Mouse (Mus musculus) heart, adult 8-10 months (tissue): ENCODE data around the gene Jak1. TPM values are rescaled to one million over a fixed set of nuclear protein-coding genes. Genes with fewer than 3 reads are reported as not detected.

Experiments
- DNase-seq: peaks from one replicate; pipeline ENCODE4 v3.0.0; 2022; ENCODE audit warnings: low spot score
- total RNA-seq, 4 experiments: library from RNA; stranded (reverse); gene quantifications; 2 replicates each; pipeline ENCODE4 v1.2.4; 2022

Gene Jak1
- total RNA-seq, 4 experiments from 2014 or later = 80.9 to 106 (median 90.0) TPM

DNA sequence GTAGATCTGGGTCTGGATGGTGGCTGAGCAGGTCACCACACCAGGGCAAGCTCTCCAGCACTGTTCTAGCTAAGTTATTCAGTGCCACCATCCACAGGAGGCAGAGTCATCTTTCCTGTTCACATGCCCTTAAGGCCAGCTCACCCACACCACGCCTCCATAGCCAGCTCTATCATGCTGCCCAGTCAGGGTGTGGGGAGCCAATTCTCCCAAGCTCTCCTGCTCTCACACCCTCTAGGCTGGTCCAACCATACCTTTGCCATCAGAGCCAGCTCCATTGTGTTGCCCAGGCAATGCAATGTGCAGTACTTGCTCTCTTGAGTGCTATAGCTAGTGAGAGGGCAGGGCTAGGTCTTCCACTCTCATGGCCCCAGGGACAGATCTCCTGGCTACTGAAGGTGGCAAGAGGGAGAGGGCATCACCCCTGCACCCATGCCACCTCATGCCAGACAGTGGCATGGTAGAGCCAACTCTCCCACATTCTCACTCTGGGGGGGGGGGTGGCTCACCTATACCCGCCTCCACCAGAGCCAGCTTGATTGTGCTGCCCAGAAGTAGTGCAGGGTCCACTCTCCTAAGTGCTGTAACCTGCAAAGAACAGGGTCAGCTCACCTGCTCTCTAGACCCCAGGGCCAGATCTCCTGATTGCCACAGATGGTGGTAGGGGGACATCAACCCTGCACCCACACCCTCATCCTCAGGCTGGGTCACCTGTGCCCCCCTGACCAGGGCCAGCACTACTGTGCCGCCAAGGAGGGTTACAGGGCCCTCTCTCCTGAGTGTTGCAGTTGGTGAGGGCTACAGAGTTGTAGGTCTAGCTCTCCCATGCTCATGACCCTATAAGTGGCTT, 25.5 kb downstream of the Jak1 start:
- no peak for DNase-seq

DNA sequence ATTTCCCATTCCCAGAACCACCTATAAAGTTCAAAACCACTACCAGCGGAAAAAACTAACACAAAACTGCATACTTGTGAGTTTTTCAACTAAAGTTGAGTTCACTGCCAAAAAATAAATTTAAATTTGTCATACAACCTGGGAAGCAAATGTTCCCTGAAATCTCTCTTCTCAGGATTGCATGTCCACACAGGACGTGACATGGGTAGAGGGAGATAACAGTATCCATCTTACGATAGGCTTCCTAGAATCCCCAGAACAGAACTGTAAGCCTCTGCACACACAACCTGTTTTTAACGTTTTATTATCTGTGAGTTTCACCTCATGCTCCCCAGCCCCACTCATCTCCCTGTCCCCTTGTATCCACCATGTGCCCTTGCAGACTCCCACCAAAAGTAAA, 26.5 kb downstream of the Jak1 start:
- DNase-seq = no peak

- DNase-seq = no peak
Measured at GRCm38 (mm10) chr4:101236797-101237196, 28.3 kb downstream of the Jak1 start.

DNA sequence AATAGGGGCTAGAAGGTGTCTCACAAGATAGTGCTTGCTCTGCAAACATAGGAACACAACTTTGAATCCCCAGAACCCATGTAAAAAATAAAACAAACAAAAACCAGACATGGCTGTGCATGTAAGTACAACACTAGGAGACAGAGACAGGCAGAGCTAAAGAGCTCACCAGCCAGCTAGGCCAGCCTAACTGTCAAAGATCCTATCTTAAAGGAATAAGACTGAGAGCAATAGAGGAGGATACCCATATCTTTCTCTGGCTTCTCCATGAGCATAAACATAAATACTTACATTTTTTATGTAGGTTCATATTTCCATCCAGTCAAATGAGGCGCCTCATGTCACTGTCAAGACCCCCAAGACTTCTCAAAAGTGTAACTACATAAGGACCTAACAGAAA, 29.1 kb downstream of the Jak1 start:
- DNase-seq = no peak

DNA sequence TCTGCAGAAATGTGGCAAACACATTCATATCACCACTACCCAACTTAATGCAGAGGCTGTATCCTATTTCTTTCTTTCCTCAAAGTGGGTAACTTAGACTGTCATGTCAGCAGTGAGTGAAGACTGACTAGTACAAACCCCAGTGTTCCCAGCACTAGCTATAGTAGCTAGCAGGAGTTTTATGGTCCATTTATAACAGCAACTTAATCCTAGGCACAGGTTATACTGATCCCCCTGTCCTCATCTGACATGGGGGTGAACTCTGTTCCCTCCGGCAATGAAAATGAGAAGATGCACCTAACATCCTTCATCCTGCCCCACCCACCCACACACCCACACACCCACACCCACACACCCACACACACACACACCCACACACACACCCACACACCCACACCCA, 30.3 kb downstream of the Jak1 start:
- no peak for DNase-seq

DNA sequence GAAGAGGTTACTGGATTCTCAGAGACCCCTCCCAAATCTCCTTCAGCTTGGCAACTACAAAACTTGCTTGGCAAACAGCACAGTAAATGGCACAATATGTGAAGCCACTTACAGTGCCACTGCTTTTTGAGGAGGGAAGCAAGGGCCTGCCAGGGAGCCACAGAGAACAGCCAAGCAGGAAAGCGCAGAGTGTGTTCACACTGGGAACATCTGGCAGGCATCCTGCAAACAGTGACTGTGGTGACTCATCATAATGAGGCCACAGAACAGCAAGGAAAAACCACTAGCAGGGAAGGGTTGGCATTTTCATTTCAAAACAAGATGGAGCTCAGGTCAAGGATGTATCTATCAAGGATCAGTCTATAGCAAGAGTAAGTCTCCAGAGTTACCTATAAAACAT, 30.8 kb downstream of the Jak1 start:
- DNase-seq = peak; percentile 85

DNA sequence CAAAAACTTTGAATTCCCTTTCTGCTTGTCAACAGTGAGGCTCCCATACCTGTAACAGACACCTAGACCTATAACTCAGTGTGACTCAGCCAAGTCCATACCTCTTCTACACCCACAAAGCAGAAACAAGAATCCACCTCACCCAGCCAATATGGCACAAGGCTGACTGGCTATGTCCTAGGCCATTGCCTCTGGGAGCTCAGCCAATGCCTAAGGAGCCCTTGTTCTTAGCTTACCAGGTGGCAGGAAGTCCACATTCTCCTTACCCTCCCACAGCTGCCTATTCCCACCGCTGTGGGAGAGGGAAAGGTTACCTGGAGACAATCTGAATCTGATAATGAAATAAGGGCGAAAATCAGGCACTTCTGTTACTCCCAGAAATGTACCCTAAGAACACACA, 34.5 kb downstream of the Jak1 start:
- no peak for DNase-seq

- DNase-seq = no peak
Measured at GRCm38 (mm10) chr4:101227398-101227797, 37.7 kb downstream of the Jak1 start.

DNA sequence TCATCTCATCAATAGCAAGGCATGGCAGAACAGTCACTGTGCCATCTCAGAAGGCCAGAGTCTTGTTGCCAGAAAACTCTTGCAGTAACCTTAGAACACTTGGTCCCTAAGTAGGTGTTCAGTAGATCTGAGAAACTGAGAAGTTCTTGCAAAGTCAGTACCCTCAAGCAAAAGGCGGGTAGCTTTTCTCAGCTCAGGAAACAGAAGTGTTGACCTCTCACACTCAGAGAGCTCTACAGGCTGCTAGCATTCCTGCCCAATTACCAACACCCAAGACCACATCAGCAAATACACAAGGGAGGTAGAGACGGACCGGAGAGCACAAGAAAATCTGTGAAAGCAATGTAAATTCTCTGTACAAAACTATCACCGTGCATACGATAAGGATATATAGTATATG, 39.1 kb downstream of the Jak1 start:
- no peak for DNase-seq

DNA sequence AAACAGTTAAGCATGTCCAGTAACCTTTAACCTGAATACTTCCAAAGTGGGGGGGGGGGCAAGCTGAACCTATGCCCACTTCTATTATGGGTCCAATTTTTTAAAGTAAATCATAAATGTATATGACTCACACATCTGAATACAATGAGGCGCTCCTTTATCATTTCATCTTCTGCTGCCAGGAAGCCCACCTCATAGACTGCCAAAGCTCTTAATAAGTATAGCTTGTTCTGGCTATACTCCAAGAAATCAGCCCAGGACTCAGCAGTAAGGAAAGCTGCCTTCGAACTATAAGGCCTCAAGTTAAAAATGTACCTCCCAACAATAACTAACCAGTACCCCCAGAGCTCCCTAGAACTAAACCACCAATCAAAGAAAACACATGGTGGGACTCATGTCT, 44.1 kb downstream of the Jak1 start:
- no peak for DNase-seq

GRCm38 (mm10) chr4:101219839-101220238, 45.2 kb downstream of the Jak1 start:
- DNase-seq = no peak

GRCm38 (mm10) chr4:101217026-101217540, 48.0 kb downstream of the Jak1 start:
- no peak for DNase-seq

DNA sequence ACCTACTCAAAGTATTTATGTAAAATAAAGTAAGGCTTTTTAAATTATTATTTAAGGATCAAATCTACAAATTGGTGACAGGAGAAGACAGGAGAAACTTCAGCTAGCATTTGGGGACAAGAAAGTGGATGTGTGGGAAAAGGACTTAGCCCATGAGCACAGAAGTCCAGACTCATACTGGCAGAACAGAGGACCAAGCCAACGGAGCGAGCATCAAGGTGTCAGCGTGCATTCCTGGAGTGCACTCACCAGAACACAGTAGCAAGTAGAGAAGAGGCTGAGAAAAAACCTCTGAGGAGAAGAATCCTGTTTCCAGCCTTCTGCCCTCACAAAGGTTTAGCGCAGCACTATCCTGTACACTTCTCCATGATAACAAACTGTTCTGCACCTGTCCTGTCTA, 48.8 kb downstream of the Jak1 start:
- DNase-seq = no peak

DNA sequence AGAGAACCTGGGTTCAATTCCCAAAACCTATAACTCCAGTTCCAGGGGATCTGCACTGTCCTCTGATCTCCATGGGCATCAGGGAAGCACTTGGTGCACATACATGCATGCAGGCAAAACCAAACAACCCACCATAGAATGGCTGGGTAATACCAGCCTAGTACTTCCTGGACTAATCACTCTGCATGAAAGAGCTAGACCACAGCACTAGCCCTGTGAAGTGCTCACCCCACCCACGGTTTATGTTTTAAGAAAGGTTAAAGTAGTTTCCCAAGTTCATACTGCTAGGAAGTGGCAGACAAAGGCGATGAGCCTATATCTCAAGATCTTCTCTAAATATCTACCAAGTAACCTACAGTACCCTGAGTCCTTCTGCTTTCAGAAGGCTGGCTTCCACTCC, 51.6 kb downstream of the Jak1 start:
- no peak for DNase-seq

- DNase-seq = no peak
Measured at GRCm38 (mm10) chr4:101207492-101207891, 57.6 kb downstream of the Jak1 start.

DNA sequence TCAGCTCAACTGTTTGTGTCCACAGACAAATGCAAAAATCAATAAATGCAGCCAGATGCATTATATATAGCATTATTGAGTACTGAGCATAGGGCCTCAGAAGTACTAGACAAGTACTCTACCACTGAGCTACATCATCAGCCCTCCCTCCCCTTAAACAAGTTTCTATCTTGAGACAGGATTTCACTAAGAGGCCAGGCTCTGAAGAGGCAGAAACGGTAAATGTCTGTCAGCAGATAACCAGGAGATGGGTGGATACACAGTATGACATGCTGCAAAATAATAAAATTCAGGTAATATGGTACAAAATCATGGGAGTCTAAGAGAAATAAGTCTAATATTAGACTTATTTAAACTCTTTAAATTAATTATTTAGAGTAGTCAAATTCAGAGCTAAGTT, 61.6 kb downstream of the Jak1 start:
- no peak for DNase-seq

- no peak for DNase-seq
Measured at GRCm38 (mm10) chr4:101202626-101203025, 62.5 kb downstream of the Jak1 start.

DNA sequence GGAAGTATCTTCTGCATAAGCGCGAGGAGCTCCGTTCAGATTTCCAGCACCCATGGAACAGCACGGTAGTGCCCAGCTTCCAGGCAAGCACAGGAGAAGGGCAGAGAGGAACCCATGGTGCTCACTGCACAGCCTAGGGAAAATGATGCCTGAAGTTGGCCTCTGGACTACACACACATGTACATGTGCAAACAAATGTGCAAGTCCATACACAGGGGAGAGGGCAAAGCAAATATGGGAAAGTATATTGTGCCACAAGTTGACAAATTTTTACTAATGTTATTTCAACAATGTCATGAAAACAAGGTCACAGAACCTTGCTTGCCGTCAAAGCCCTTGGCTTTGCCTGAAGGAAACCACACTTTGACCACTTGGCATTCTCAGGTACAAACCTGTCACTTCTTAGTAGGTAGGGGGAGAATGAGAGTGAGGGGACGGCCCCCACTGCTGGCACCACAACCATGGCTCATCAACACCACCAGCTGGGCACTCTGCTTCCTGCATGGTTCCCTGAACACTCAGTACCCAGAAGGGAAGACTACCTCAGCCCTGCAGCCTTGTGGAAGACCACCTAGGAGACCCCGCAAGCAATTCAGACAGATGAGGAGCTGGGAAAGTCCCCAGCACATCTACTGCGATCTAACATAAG, 65.5 kb downstream of the Jak1 start:
- DNase-seq = no peak

- DNase-seq = peak; percentile 73
Measured at GRCm38 (mm10) chr4:101198333-101198732, 66.7 kb downstream of the Jak1 start.

DNA sequence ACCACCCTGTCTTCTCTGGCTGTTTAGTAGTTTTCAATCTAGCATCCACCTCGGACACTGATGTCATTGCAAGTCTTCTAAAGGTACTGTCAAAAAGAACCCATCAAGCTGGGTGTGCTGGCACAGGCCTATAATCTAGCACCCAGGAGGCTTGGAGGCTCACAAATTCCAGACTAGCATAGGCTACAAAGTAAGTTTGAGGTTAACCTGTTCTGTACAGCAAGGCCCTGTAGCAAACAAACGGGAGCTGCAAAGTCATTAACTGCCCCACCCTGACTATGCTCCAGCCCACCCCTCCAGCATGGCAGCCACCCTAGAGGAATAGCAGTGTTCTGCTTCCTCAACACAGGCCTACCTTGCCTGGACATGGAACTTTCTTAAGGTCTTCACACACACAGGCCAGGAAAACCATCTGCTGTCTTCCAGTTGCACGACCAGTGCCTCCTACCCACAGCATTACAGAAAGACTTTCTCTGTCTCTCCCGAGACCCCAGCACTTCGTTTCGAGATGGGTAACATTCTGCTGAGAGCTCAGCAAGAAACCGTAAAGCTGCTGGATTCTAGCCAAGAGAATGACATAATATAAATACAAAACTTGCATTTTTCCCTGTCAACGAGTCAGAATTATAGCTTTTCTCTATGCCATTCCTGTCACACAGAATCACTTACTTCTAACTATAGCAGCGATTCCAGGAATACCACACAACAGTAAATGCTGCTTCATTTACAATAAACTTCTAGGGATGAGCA, 67.5 kb downstream of the Jak1 start:
- DNase-seq = no peak

GRCm38 (mm10) chr4:101196407-101196806, 68.7 kb downstream of the Jak1 start:
- no peak for DNase-seq

DNA sequence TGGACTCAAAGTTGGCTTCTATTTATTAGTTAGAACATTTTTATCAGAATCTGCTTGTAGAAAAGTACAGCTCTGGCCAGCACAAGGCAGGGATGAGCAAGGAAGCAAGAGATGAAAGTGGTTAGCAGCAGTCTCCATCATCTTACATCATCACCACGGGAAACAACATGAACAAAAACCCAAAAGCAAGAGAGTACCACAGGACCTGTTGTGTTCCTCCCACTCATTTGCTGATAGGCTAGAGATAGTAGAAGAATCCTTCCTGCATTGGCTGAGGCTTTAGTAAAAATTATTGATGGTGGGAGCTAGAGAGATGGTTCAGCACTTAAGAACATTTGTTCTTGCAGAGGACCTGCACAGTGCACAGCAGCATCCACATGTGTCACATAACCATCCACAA, 70.9 kb downstream of the Jak1 start:
- no peak for DNase-seq
